Mouse (Mus musculus) CD8-positive naive resting alpha-beta T cell, adult 2 months (primary cell): Measurements from ENCODE around the gene Wt1.

ENCODE experiments used
- DNase-seq, 2 experiments: peaks; one replicate each; pipeline ENCODE4 v3.0.0; 2022; ENCODE audit warnings: low read depth in 2 of 2, low spot score in 2 of 2

Wt1 gene

GRCm38 (mm10) chr2:105126279-105126678, at the start of gene Wt1:
Gene Wt1, plus strand, starts transcription at chr2:105126529.
- no peak for DNase-seq

GRCm38 (mm10) chr2:105077151-105077550, 49.2 kb upstream of the Wt1 start:
- DNase-seq: no peak

- no peak for DNase-seq
These were observed 44.0 kb upstream of the Wt1 start for GRCm38 (mm10) chr2:105082256-105082790.

GRCm38 (mm10) chr2:105084035-105084434, 42.3 kb upstream of the Wt1 start:
- no peak for DNase-seq

- DNase-seq: no peak
These were observed 40.2 kb upstream of the Wt1 start for GRCm38 (mm10) chr2:105086081-105086480.

GRCm38 (mm10) chr2:105088005-105088404, 38.3 kb upstream of the Wt1 start:
- DNase-seq: no peak

GRCm38 (mm10) chr2:105089083-105089482, 37.2 kb upstream of the Wt1 start:
- DNase-seq: no peak

GRCm38 (mm10) chr2:105089581-105090508, 36.5 kb upstream of the Wt1 start:
- no peak for DNase-seq

GRCm38 (mm10) chr2:105090991-105091390, 35.3 kb upstream of the Wt1 start:
- no peak for DNase-seq

- no peak for DNase-seq
These were observed 34.6 kb upstream of the Wt1 start, which contains the start of gene Gm11060 for GRCm38 (mm10) chr2:105091718-105092117. Gene Gm11060, plus strand, starts transcription at chr2:105092018.

GRCm38 (mm10) chr2:105097294-105097953, 28.9 kb upstream of the Wt1 start:
- no peak for DNase-seq

- DNase-seq: no peak
These were observed 26.9 kb upstream of the Wt1 start for GRCm38 (mm10) chr2:105099410-105099809.

- DNase-seq: no peak
These were observed 25.8 kb upstream of the Wt1 start for GRCm38 (mm10) chr2:105100541-105100940.

- no peak for DNase-seq
These were observed 17.6 kb upstream of the Wt1 start for GRCm38 (mm10) chr2:105108703-105109158.

- DNase-seq: no peak
These were observed 12.3 kb upstream of the Wt1 start for GRCm38 (mm10) chr2:105114074-105114473.

GRCm38 (mm10) chr2:105117669-105118068, 8.7 kb upstream of the Wt1 start:
- DNase-seq: no peak

GRCm38 (mm10) chr2:105122216-105122615, 4.1 kb upstream of the Wt1 start:
- DNase-seq: no peak

GRCm38 (mm10) chr2:105122886-105123285, 3.4 kb upstream of the Wt1 start:
- no peak for DNase-seq

GRCm38 (mm10) chr2:105123431-105123830, 2.9 kb upstream of the Wt1 start:
- DNase-seq: no peak

- DNase-seq: no peak
These were observed 2.4 kb upstream of the Wt1 start for GRCm38 (mm10) chr2:105123881-105124280.

GRCm38 (mm10) chr2:105124391-105124790, 1.9 kb upstream of the Wt1 start:
- DNase-seq: no peak

GRCm38 (mm10) chr2:105125205-105125604, 1.1 kb upstream of the Wt1 start:
- DNase-seq: no peak
